21 mouse cellular contexts compared by ENCODE assay signal in the genomic region with DNA sequence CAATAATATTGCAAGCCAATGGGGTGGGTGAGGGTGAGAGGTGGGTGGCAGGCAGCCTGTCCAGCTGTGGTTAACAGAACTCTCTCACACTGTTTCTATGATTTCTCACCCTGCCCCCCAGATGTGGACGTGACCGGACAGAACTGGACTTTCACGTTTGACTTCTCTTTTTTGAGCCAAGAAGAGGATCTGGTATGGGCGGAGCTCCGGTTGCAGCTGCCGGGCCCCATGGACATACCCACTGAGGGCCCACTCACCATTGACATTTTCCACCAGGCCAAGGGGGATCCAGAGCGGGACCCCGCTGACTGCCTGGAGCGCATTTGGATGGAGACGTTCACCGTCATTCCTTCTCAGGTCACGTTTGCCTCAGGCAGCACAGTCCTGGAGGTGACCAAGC. TPM values are rescaled to one million over a fixed set of nuclear protein-coding genes. Genes with fewer than 3 reads are reported as not detected.
DNase-seq lines count a peak whose midpoint lies in the region; ATAC-seq and TF ChIP-seq lines count a peak whose summit lies in the region.
"Had no signal": no experiment of that assay in that cellular context is flagged by ENCODE, and none has a peak within 500 bp of the region (broad histone marks: within the 10 kb centered on the region; RNA-seq: fewer than 3 reads in every experiment).

No protein-coding gene starts in this region.

- no peak overlapping the region for H3K9ac ChIP-seq in lung, embryonic 15.5 days
- H3K9ac ChIP-seq in lung, postnatal 0 days (replicated peaks; ENCODE audit: low read depth) = no peak overlapping the region
- no peak overlapping the region for H3K9ac ChIP-seq in ES-E14 (ENCODE audit: insufficient read depth, low read depth, low read length, poor library complexity, severe bottlenecking)
- H3K9ac ChIP-seq: embryonic facial prominence, embryonic 13.5 days; forebrain, embryonic 12.5 days; hindbrain, embryonic 12.5 days had no signal

- no peak overlapping the region for H3K4me2 ChIP-seq in lung, embryonic 15.5 days
- no peak overlapping the region for H3K4me2 ChIP-seq in lung, postnatal 0 days (replicated peaks; ENCODE audit: low read depth, low read length)
- H3K4me2 ChIP-seq: embryonic facial prominence, embryonic 13.5 days; forebrain, embryonic 12.5 days; hindbrain, embryonic 12.5 days had no signal

- no peaks in the 10 kb centered on the region for H3K9me3 ChIP-seq in lung, embryonic 15.5 days
- no peaks in the 10 kb centered on the region for H3K9me3 ChIP-seq in lung, postnatal 0 days (ENCODE audit: low read length)
- H3K9me3 ChIP-seq in ES-E14 (ENCODE audit: control insufficient read depth, insufficient read depth, low read depth, low read length) = no peaks in the 10 kb centered on the region
- H3K9me3 ChIP-seq in limb, embryonic 10.5 days (replicated peaks) = no peaks in the 10 kb centered on the region
- H3K9me3 ChIP-seq: embryonic facial prominence, embryonic 13.5 days; forebrain, embryonic 12.5 days; hindbrain, embryonic 12.5 days had no signal

- H3K27me3 ChIP-seq in lung, embryonic 15.5 days = peaks cover 31% of the 10 kb centered on the region
- peaks cover 16% of the 10 kb centered on the region for H3K27me3 ChIP-seq in lung, postnatal 0 days (replicated peaks; ENCODE audit: insufficient read depth, low read length)
- peaks cover 41% of the 10 kb centered on the region for H3K27me3 ChIP-seq in limb, embryonic 10.5 days (ENCODE audit: low read depth, poor library complexity, severe bottlenecking)

- H3K27ac ChIP-seq in lung, embryonic 15.5 days = no peak overlapping the region
- H3K27ac ChIP-seq in lung, postnatal 0 days (ENCODE audit: low read length) = no peak overlapping the region
- no peak overlapping the region for H3K27ac ChIP-seq in ES-E14 (ENCODE audit: insufficient read depth, low read depth, low read length, poor library complexity, severe bottlenecking)
- H3K27ac ChIP-seq in limb, embryonic 10.5 days = no peak overlapping the region
- H3K27ac ChIP-seq: embryonic facial prominence, embryonic 13.5 days; forebrain, embryonic 12.5 days; hindbrain, embryonic 12.5 days had no signal

- H3K4me3 ChIP-seq in lung, embryonic 15.5 days = no peak overlapping the region
- no peak overlapping the region for H3K4me3 ChIP-seq in lung, postnatal 0 days (ENCODE audit: low read depth, low read length)
- H3K4me3 ChIP-seq in ES-E14 (ENCODE audit: insufficient read depth in 1 of 2, low read depth in 1 of 2, low read length in 2 of 2, poor library complexity in 1 of 2, severe bottlenecking in 1 of 2) = peak overlapping the region; percentile 0; a peak in 1 of 4 replicates
- no peak overlapping the region for H3K4me3 ChIP-seq in limb, embryonic 10.5 days
- H3K4me3 ChIP-seq: embryonic facial prominence, embryonic 13.5 days; forebrain, embryonic 12.5 days; hindbrain, embryonic 12.5 days had no signal

- 0 out of 2 replicates have a peak, but pooled peaks have one; percentile 12 for ATAC-seq in lung, embryonic 15.5 days (ENCODE audit: borderline replicate concordance, extremely low read depth, low FRiP score, low TSS enrichment)
- no peak for ATAC-seq in lung, postnatal 0 days
- ATAC-seq: activated CD4-positive, CD25-positive, alpha-beta regulatory T cell, adult 4 months; forebrain, embryonic 16.5 days; inflammation-experienced regulatory T-cells, adult 6 months; Patski had no signal

- H3K4me1 ChIP-seq in lung, embryonic 15.5 days = peaks cover 31% of the 10 kb centered on the region
- 0 out of 2 replicates have a peak, but pooled peaks cover 6% of the 10 kb centered on the region for H3K4me1 ChIP-seq in lung, postnatal 0 days (ENCODE audit: insufficient read depth, low read depth, low read length)
- peaks cover 0 to 9% of the 10 kb centered on the region in 2 experiments; a peak in 3 of 4 replicates for H3K4me1 ChIP-seq in ES-E14 (ENCODE audit: control insufficient read depth in 2 of 2, insufficient read depth in 2 of 2, low read length in 2 of 2, poor library complexity in 1 of 2)
- peaks cover 27% of the 10 kb centered on the region for H3K4me1 ChIP-seq in limb, embryonic 10.5 days

- 71% methylated on average over 12 of the region's 12 CpGs for WGBS in lung, embryonic 15.5 days
- WGBS in lung, postnatal 0 days = 60% methylated on average over 12 of the region's 12 CpGs
- WGBS in limb, embryonic 10.5 days = 85% methylated on average over 12 of the region's 12 CpGs

- in situ Hi-C loops in ES-E14 (cut with MboI; ENCODE audit: low sequenced_read_pairs in 2 of 2, unreplicated experiment in 2 of 2) = no loop called here

- TF ChIP-seq CTCF in lung, postnatal 0 days (IDR thresholded peaks at IDR 0.05) = no peak

- no peak for DNase-seq in lung, postnatal 0 days (ENCODE audit: low spot score)
- DNase-seq in 416B (ENCODE audit: low read depth) (peak; percentile 55), A20 (ENCODE audit: low read depth, low spot score) (peak; percentile 54), ES-E14 (ENCODE audit: low read depth, low spot score) (no peak)
- no peak for DNase-seq in limb, embryonic 10.5 days (ENCODE audit: low spot score)
- DNase-seq in Muller cell, postnatal 12 days (ENCODE audit: inconsistent ontology term) = no peak
- DNase-seq: cerebellum, adult 11-12 months; cerebellum, adult 9-11 months; heart, postnatal 10 days had no signal

- no peaks in the 10 kb centered on the region for H3K36me3 ChIP-seq in lung, embryonic 15.5 days
- no peaks in the 10 kb centered on the region for H3K36me3 ChIP-seq in lung, postnatal 0 days (ENCODE audit: insufficient read depth, low read length)
- H3K36me3 ChIP-seq in ES-E14 (ENCODE audit: control insufficient read depth, insufficient read depth, low read length, poor library complexity, severe bottlenecking) = peaks cover 53% of the 10 kb centered on the region
- H3K36me3 ChIP-seq in limb, embryonic 10.5 days = no peaks in the 10 kb centered on the region
- H3K36me3 ChIP-seq: embryonic facial prominence, embryonic 13.5 days; forebrain, embryonic 12.5 days; hindbrain, embryonic 12.5 days had no signal

- no peak for TF ChIP-seq EP300 in lung, postnatal 0 days (IDR thresholded peaks at IDR 0.05)

TF ChIP-seq in ES-E14, 5 proteins besides CTCF, POLR2A, EP300 and RAD21:
- TF ChIP-seq MAFK (IDR thresholded peaks at IDR 0.05; ENCODE audit: insufficient read depth, low read depth, low read length) (no peak), HCFC1 (IDR thresholded peaks at IDR 0.05; ENCODE audit: borderline replicate concordance, insufficient read depth, low read length) (no peak)

RNA-seq across cellular contexts. Expression of gene Nodal, which starts 5.1 kb away (rescaled TPM):
- 0.09 TPM in 1 of 2 replicates, not detected in the other for polyA plus RNA-seq in lung, embryonic 15.5 days (2015; fragmentation: Nextera tagmentation; extraction: Ambion mirVana)
- 0.37 TPM in 2 replicates for polyA plus RNA-seq in lung, postnatal 0 days (2015; fragmentation: Nextera tagmentation; extraction: Ambion mirVana)
- 164 and 277 TPM in 2 replicates for total RNA-seq in ES-E14 (2012; rRNA removed)
- 0.13 and 0.36 TPM in 2 replicates for polyA plus RNA-seq in limb, embryonic 10.5 days (2016; fragmentation: Nextera tagmentation; extraction: Ambion mirVana)
- total RNA-seq: adrenal gland, adult 18-20 months; adrenal gland, postnatal 14 days; MEL had no signal
- polyA plus RNA-seq: activated CD4-positive, CD25-positive, alpha-beta regulatory T cell, adult 4 months; C2C12; forebrain, embryonic 12.5 days; Patski had no signal

RNA-seq across cellular contexts. Expression of gene Eif4ebp2, which starts 29.6 kb away (rescaled TPM):
- polyA plus RNA-seq in lung, embryonic 15.5 days (2015; fragmentation: Nextera tagmentation; extraction: Ambion mirVana) = 69.3 and 71.4 TPM in 2 replicates
- 61.3 and 62.5 TPM in 2 replicates for polyA plus RNA-seq in lung, postnatal 0 days (2015; fragmentation: Nextera tagmentation; extraction: Ambion mirVana)
- 27.0 and 32.3 TPM in 2 replicates for total RNA-seq in ES-E14 (2012; rRNA removed)
- 83.2 and 85.7 TPM in 2 replicates for polyA plus RNA-seq in limb, embryonic 10.5 days (2016; fragmentation: Nextera tagmentation; extraction: Ambion mirVana)

RNA-seq across cellular contexts. Expression of gene Pald1, which starts 39.5 kb away (rescaled TPM):
- polyA plus RNA-seq in lung, embryonic 15.5 days (2015; fragmentation: Nextera tagmentation; extraction: Ambion mirVana) = 47.5 and 48.1 TPM in 2 replicates
- polyA plus RNA-seq in lung, postnatal 0 days (2015; fragmentation: Nextera tagmentation; extraction: Ambion mirVana) = 30.4 and 36.0 TPM in 2 replicates
- 102 and 216 TPM in 2 replicates for total RNA-seq in ES-E14 (2012; rRNA removed)
- 26.2 and 28.1 TPM in 2 replicates for polyA plus RNA-seq in limb, embryonic 10.5 days (2016; fragmentation: Nextera tagmentation; extraction: Ambion mirVana)
- polyA plus RNA-seq: activated CD4-positive, CD25-positive, alpha-beta regulatory T cell, adult 4 months had no signal

RNA-seq across cellular contexts. Expression of gene Lrrc20, which starts 52.7 kb away (rescaled TPM):
- polyA plus RNA-seq in lung, embryonic 15.5 days (2015; fragmentation: Nextera tagmentation; extraction: Ambion mirVana) = 7.9 and 8.2 TPM in 2 replicates
- polyA plus RNA-seq in lung, postnatal 0 days (2015; fragmentation: Nextera tagmentation; extraction: Ambion mirVana) = 5.8 and 6.6 TPM in 2 replicates
- total RNA-seq in ES-E14 (2012; rRNA removed) = 1.9 and 2.1 TPM in 2 replicates
- 10.9 and 11.4 TPM in 2 replicates for polyA plus RNA-seq in limb, embryonic 10.5 days (2016; fragmentation: Nextera tagmentation; extraction: Ambion mirVana)

Comparison
In these comparisons a context has a peak if more than half of its experiments do, and no peak if none do; other contexts are left out.
1. H3K4me3 ChIP-seq: peak in ES-E14 (2 of 2); none in lung, embryonic 15.5 days (single experiment), lung, postnatal 0 days (single experiment) and limb, embryonic 10.5 days (single experiment).
2. DNase-seq: peak in 416B (single experiment) and A20 (single experiment); none in lung, postnatal 0 days (single experiment), ES-E14 (single experiment), limb, embryonic 10.5 days (single experiment) and Muller cell, postnatal 12 days (single experiment).